Mouse (Mus musculus) stomach, embryonic 14.5 days (tissue): Measurements from ENCODE around the gene Myrfl. TPM values are rescaled to one million over a fixed set of nuclear protein-coding genes. Genes with fewer than 3 reads are reported as not detected.

Experiments
- ATAC-seq: fragments of 200-750 bp; cut with Nextera tagmentation; 2 replicates; pipeline ENCODE4 v1.8.0; 2017; ENCODE audit warnings: low read depth, moderate TSS enrichment; ENCODE audit not compliant: insufficient number of reproducible peaks, insufficient read depth, low FRiP score
- H3K27ac ChIP-seq: fragments of 300-500 bp; sonication (generic); 2 replicates; pipeline ENCODE4 v1.5.1; 2014; ENCODE audit warnings: mild to moderate bottlenecking, low read length, moderate library complexity, mixed read lengths
- H3K27me3 ChIP-seq: fragments of 300-500 bp; sonication (generic); 2 replicates; pipeline ENCODE4 v1.6.1; 2014; ENCODE audit warnings: low read length, control low read depth, mixed read lengths; ENCODE audit not compliant: control insufficient read depth, insufficient read depth
- H3K36me3 ChIP-seq: fragments of 300-500 bp; sonication (generic); 2 replicates; pipeline ENCODE4 v1.6.1; 2014; ENCODE audit warnings: mild to moderate bottlenecking, control low read depth, low read length, moderate library complexity, mixed read lengths; ENCODE audit not compliant: control insufficient read depth, insufficient read depth
- H3K4me1 ChIP-seq: fragments of 300-500 bp; sonication (generic); 2 replicates; pipeline ENCODE4 v1.6.1; 2014; ENCODE audit warnings: low read length, control low read depth, mixed read lengths; ENCODE audit not compliant: control insufficient read depth, insufficient read depth
- H3K4me2 ChIP-seq: fragments of 300-500 bp; sonication (generic); replicated peaks from 2 replicates; pipeline ENCODE4 v1.6.1; 2014; ENCODE audit warnings: low read depth, low read length, control low read depth
- H3K4me3 ChIP-seq: fragments of 300-500 bp; sonication (generic); 2 replicates; pipeline ENCODE4 v1.5.1; 2014; ENCODE audit warnings: low read depth, low read length, control low read depth
- H3K9ac ChIP-seq: fragments of 300-500 bp; sonication (generic); replicated peaks from 2 replicates; pipeline ENCODE4 v1.6.1; 2014; ENCODE audit warnings: low read depth, mild to moderate bottlenecking, control low read depth, low read length, moderate library complexity, mixed read lengths
- H3K9me3 ChIP-seq: fragments of 300-500 bp; sonication (generic); 2 replicates; pipeline ENCODE4 v1.6.1; 2016; ENCODE audit warnings: low read depth, low read length, control low read depth; ENCODE audit not compliant: control insufficient read depth
- WGBS: fragments of 180-500 bp; shearing (Covaris S2); extraction: QIAGEN DNeasy Blood & Tissue Kit; methylation state at CpG from one replicate; pipeline ENCODE4 v1.1.7; 2014; 5-methylcytosine and 5-hydroxymethylcytosine counted together
- polyA plus RNA-seq: library from polyadenylated mRNA; unstranded; fragments of >200 nt; fragmentation: Nextera tagmentation; extraction: Ambion mirVana; gene quantifications from 2 replicates; pipeline ENCODE4 v1.2.1, GENCODE M21; 2014

Gene Myrfl
- polyA plus RNA-seq, 1 experiment from 2014 or later = 0.20 TPM

DNA sequence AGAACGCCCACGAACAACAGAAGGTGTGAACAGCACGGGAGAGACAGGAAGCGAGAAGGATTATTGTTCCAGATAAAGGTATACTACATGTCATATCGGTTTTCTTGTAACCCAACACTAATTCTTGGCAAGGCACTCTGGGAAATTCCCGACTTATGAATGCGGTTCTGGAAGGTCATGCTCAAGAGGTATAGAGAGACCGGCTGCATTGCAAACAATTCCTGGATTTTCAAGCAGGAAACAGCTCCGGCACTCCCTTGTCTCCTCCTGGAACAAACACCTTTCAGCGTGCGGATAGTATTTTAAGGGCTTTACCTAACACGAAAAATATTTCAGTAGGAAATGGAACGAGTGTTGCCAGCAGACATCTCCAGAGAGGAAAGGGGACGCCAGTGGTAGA, 145.8 kb downstream of the Myrfl start:
- 68% methylated on average over 14 of the region's 14 CpGs for WGBS
- Histone ChIP-seq H3K27me3 (no peaks in the 10 kb centered on the region), H3K36me3 (no peaks in the 10 kb centered on the region), H3K4me2 (no peak overlapping the region), H3K9me3 (no peaks in the 10 kb centered on the region), H3K9ac (no peak overlapping the region), H3K27ac (no peak overlapping the region), H3K4me3 (no peak overlapping the region), H3K4me1 (0 out of 2 replicates have a peak, but pooled peaks cover 2% of the 10 kb centered on the region)
- ATAC-seq = no peak

DNA sequence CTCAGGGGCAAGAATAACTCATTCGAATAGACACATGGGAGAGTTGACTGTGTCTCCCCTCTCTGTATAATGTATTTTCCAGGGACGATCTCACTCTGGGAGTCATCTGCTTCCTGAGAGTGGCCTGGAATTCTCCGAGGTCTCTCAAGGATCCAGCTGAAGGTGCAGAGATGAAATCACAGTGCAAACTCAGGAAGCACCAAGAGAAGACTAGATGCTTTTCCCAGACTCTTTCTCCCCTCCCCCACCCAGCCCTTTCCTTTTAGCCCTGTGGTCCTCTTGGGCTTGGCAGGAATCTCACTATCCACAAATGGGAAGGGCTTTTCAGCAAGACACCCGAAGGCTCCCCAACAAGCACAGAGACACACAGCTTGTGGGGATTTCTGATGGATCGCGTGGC, 146.7 kb downstream of the Myrfl start:
- Histone ChIP-seq H3K27ac (no peak overlapping the region), H3K9ac (no peak overlapping the region), H3K9me3 (no peaks in the 10 kb centered on the region), H3K4me1 (no peaks in the 10 kb centered on the region), H3K36me3 (no peaks in the 10 kb centered on the region), H3K27me3 (no peaks in the 10 kb centered on the region), H3K4me2 (no peak overlapping the region), H3K4me3 (no peak overlapping the region)
- WGBS = 74% methylated on average over 6 of the region's 6 CpGs
- ATAC-seq = no peak

DNA sequence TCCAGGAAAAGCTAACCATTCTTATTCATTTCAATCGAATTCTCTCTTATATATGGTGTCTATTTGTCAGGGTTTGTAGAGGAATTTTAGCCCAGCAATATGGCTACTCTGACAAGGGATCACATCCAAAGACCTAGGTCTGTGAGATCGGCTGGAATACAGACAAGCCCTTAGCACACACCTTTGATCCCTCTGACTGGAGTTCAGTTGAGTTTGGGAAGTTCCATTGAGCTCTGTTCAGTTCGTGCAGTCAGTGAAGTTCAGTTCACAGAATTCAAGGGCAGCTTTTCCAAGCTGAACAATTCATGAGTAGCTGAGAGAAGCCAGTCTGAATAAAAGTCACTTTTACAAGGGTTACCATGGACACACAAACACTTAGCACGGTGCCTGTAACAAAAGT, 148.0 kb downstream of the Myrfl start:
- WGBS = 84% methylated on average over 4 of the region's 4 CpGs
- Histone ChIP-seq H3K27me3 (no peaks in the 10 kb centered on the region), H3K4me2 (no peak overlapping the region), H3K9ac (no peak overlapping the region), H3K36me3 (no peaks in the 10 kb centered on the region), H3K4me1 (no peaks in the 10 kb centered on the region), H3K27ac (no peak overlapping the region), H3K4me3 (no peak overlapping the region), H3K9me3 (no peaks in the 10 kb centered on the region)
- no peak for ATAC-seq

DNA sequence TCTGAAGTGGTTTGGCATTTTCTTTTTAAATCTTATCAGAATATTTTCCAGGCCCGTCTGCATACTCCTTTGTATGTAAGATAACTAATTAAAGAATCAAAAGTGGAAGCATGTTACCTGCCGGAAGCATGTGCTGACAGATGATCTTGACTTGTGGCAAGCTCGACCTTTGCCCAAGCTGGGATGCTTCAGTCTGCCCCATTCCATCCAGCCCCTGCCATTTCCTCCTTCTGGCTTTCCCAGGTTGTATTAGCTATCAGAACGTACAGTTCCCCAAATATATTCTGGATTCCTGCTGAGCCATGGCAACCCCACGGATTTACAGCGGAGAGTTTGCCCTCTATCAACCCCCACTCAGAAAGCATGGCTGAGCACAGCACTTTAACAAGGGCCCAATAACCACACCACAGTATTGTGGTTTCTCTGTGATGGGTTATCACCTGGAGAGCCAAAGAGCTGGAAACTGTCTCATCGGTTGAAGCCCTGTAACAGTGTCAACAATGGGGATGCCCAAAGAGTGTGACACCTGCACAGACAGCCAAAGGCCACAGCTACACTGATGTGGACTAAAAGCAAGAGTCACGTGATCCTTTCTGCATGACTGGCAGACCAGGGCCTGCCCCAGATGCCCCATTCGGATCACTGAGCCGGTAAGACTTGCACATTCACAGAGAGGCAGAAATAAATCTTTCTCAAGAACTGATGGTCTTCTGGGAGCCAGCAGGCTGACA, 150.3 kb downstream of the Myrfl start:
- no peak overlapping the region for H3K27ac ChIP-seq
- H3K36me3 ChIP-seq = no peaks in the 10 kb centered on the region
- no peak overlapping the region for H3K4me3 ChIP-seq
- 68% methylated on average over 10 of the region's 10 CpGs for WGBS
- H3K4me2 ChIP-seq = no peak overlapping the region
- H3K9me3 ChIP-seq = no peaks in the 10 kb centered on the region
- no peak for ATAC-seq
- no peak overlapping the region for H3K9ac ChIP-seq
- H3K4me1 ChIP-seq = no peaks in the 10 kb centered on the region
- no peaks in the 10 kb centered on the region for H3K27me3 ChIP-seq

DNA sequence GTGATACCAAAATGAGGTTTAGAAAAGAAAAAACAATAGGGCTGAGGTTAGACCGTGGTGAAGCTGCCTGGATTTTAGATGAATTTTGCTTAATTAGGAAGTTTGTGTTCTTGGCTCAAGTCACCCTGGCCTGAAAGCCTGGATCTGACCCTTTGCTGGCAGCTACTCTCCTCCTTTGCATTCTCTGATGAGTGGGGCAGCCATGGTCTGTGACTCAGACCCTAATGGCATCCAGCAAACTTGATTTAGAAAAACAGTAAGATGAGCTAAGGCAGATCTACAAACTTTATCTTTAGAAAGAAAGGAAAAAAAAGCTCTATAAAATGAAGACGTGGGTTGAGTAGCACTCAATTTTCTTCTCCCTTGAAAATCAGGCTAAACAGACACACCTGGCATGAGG, 154.0 kb downstream of the Myrfl start:
- Histone ChIP-seq H3K9ac (no peak overlapping the region), H3K27ac (no peak overlapping the region), H3K4me3 (no peak overlapping the region), H3K36me3 (no peaks in the 10 kb centered on the region), H3K9me3 (no peaks in the 10 kb centered on the region), H3K27me3 (no peaks in the 10 kb centered on the region), H3K4me1 (no peaks in the 10 kb centered on the region), H3K4me2 (no peak overlapping the region)
- no peak for ATAC-seq
- WGBS = 78% methylated on average over 2 of the region's 2 CpGs

DNA sequence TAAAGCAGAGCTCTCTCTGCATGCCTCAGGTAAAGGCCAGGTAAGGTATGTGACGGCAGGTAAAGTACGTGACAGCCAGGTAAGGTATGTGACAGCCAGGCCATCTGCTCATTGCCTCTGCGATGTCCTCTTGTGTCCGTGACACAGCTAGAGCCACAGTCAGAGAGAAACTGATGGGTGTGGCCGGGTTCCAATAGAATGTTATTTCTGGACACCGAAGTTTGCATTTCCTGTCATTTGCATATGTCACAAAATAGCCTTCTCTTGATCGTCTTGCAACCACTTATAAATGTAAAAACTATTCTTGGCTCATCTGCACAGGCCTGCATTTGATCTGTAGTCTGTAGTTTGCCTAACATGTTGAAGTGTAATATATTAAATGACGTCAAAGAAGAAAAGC, 154.5 kb downstream of the Myrfl start:
- 90% methylated on average over 8 of the region's 8 CpGs for WGBS
- Histone ChIP-seq H3K27ac (no peak overlapping the region), H3K27me3 (no peaks in the 10 kb centered on the region), H3K4me1 (no peaks in the 10 kb centered on the region), H3K36me3 (no peaks in the 10 kb centered on the region), H3K9me3 (no peaks in the 10 kb centered on the region), H3K4me3 (no peak overlapping the region), H3K4me2 (no peak overlapping the region), H3K9ac (no peak overlapping the region)
- ATAC-seq = no peak

DNA sequence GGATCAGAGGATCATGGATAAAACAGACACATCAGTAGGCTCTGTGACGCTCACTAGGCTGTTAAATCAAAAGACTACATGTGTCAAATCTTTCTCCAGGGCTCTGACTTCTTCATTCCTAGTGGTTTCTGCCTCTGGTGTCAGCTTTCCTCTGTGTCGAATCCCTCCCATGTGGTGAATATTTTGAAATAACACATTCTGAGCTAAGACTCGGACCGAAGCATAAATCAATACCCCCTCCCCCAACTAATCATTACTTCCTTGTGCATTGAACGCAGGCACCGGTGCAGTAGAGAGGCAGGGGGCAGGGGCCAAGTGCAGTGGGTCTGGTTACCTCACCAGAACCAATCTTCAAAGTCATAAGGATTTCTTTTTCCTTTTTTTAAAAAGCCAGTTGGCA, 155.4 kb downstream of the Myrfl start:
- no peak overlapping the region for H3K27ac ChIP-seq

DNA sequence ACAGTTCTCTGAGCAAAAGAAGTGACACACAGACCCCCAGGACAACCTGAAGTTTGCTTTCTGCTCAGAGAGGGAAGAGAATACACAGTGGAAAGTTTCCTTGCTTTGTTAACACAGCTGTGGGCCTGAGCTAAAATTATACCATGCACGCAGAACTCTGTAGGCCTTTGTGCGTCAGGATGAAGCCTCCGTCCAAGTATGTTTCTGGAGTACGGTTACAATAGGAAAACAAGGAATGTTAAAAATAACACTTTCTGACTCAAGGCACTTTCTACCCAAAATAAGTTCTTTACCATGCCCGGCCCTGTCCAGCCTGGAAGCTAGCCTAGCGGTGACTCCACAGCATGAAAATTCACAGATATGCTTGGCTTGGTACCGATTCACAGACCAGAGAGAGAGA, 156.6 kb downstream of the Myrfl start:
- Histone ChIP-seq H3K27ac (no peak overlapping the region), H3K36me3 (no peaks in the 10 kb centered on the region), H3K4me2 (no peak overlapping the region), H3K9ac (no peak overlapping the region), H3K9me3 (no peaks in the 10 kb centered on the region), H3K27me3 (no peaks in the 10 kb centered on the region), H3K4me1 (no peaks in the 10 kb centered on the region), H3K4me3 (no peak overlapping the region)
- 68% methylated on average over 7 of the region's 7 CpGs for WGBS
- ATAC-seq = no peak

More for the DNA sequence above, 155.4 kb downstream of the Myrfl start:
- no peak overlapping the region for H3K4me2 ChIP-seq
- no peak overlapping the region for H3K9ac ChIP-seq
- no peak for ATAC-seq
- H3K27me3 ChIP-seq = no peaks in the 10 kb centered on the region
- no peaks in the 10 kb centered on the region for H3K36me3 ChIP-seq
- H3K4me1 ChIP-seq = no peaks in the 10 kb centered on the region
- no peak overlapping the region for H3K4me3 ChIP-seq
- no peaks in the 10 kb centered on the region for H3K9me3 ChIP-seq
- 39% methylated on average over 6 of the region's 6 CpGs for WGBS

DNA sequence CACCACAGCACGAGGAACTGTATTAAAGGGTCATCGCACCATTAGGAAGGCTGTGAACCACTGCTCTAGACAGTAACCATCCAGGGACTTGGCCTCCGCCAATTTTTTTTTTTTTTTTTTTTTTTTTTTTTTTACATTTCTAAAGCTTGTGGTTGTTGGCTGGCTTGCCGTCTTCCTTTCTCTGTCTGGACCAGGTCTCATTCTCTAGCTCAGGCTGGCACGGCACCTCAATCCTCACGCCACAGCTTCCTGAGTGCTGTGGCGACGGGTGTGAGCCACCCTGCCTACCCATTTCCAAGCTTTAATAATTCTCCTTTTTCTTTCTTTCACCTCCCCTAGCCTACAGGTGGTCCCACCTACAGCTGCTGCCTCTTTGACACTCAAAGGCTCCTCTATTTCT, 158.2 kb downstream of the Myrfl start:
- ATAC-seq = no peak
- 90% methylated on average over 8 of the region's 8 CpGs for WGBS
- H3K9ac ChIP-seq = no peak overlapping the region
- H3K4me3 ChIP-seq = no peak overlapping the region
- no peaks in the 10 kb centered on the region for H3K4me1 ChIP-seq
- H3K36me3 ChIP-seq = no peaks in the 10 kb centered on the region
- H3K4me2 ChIP-seq = no peak overlapping the region
- no peak overlapping the region for H3K27ac ChIP-seq
- no peaks in the 10 kb centered on the region for H3K9me3 ChIP-seq
- no peaks in the 10 kb centered on the region for H3K27me3 ChIP-seq
